Mouse (Mus musculus): ENCODE results near the gene Adig.

GRCm38 (mm10) chr2:158503671-158504070 is 1.3 kb downstream of the Adig start:
- no peak for TF ChIP-seq CHD2 (IDR thresholded peaks at IDR 0.05; ENCODE audit: low read length)
- TF ChIP-seq ELF1 (IDR thresholded peaks at IDR 0.05; ENCODE audit: low read depth, low read length), result no peak
- TF ChIP-seq CTCF (conservative IDR thresholded peaks at IDR 0.05 in 1 of 2, IDR thresholded peaks at IDR 0.05 in 1 of 2; ENCODE audit: low read depth in 2 of 2, low read length in 2 of 2), result no peak
- no peak for TF ChIP-seq GABPA (IDR thresholded peaks at IDR 0.05; ENCODE audit: insufficient replicate concordance, low read depth, low read length)
- no peak for TF ChIP-seq CHD1 (IDR thresholded peaks at IDR 0.05; ENCODE audit: low read depth, low read length)
- no peak for TF ChIP-seq SIN3A (IDR thresholded peaks at IDR 0.05; ENCODE audit: low read length)
- no peak for TF ChIP-seq MAFK (IDR thresholded peaks at IDR 0.05; ENCODE audit: insufficient replicate concordance, low read length)
- no peak for TF ChIP-seq MAX (IDR thresholded peaks at IDR 0.05; ENCODE audit: low read length)
- TF ChIP-seq JUND (conservative IDR thresholded peaks at IDR 0.05; ENCODE audit: low read depth, low read length), result no peak
- TF ChIP-seq USF2 (conservative IDR thresholded peaks at IDR 0.05; ENCODE audit: low read depth, low read length), result no peak
- TF ChIP-seq HCFC1 (IDR thresholded peaks at IDR 0.05; ENCODE audit: low read depth, low read length), result no peak
- TF ChIP-seq E2F4 (IDR thresholded peaks at IDR 0.05; ENCODE audit: insufficient replicate concordance, low read depth, low read length), result no peak

Data from CH12.LX (cell line).